Mouse (Mus musculus) hindbrain, embryonic 14.5 days (tissue): ENCODE results near the gene Chd2. TPM values are rescaled to one million over a fixed set of nuclear protein-coding genes. Genes with fewer than 3 reads are reported as not detected.

Experiments used
- ATAC-seq: fragments of 200-750 bp; cut with Nextera tagmentation; 2 replicates; pipeline ENCODE4 v1.8.0; 2017; ENCODE audit warnings: moderate number of reproducible peaks, mild to moderate bottlenecking, moderate TSS enrichment, moderate library complexity; ENCODE audit not compliant: low FRiP score
- DNase-seq: peaks from one replicate; pipeline ENCODE4 v3.0.0-alpha.2; 2015; ENCODE audit warnings: low spot score
- H3K27ac ChIP-seq: fragments of 300-500 bp; sonication (generic); 2 replicates; pipeline ENCODE4 v1.5.1; 2014; ENCODE audit warnings: mild to moderate bottlenecking, moderate library complexity
- H3K27me3 ChIP-seq: fragments of 300-500 bp; sonication (generic); 2 replicates; pipeline ENCODE4 v1.6.1; 2014; ENCODE audit warnings: mild to moderate bottlenecking, low read length, mixed read lengths; ENCODE audit not compliant: control insufficient read depth, insufficient read depth
- H3K36me3 ChIP-seq: fragments of 300-500 bp; sonication (generic); replicated peaks from 2 replicates; pipeline ENCODE4 v1.6.1; 2014; ENCODE audit not compliant: control insufficient read depth, insufficient read depth
- H3K4me1 ChIP-seq: fragments of 300-500 bp; sonication (generic); replicated peaks from 2 replicates; pipeline ENCODE4 v1.6.1; 2014; ENCODE audit warnings: antibody characterized with exemption, low read length, mixed read lengths; ENCODE audit not compliant: control insufficient read depth, insufficient read depth
- H3K4me2 ChIP-seq: fragments of 300-500 bp; sonication (generic); replicated peaks from 2 replicates; pipeline ENCODE4 v1.6.1; 2014; ENCODE audit warnings: mild to moderate bottlenecking, moderate library complexity
- H3K4me3 ChIP-seq: fragments of 300-500 bp; sonication (generic); replicated peaks from 2 replicates; pipeline ENCODE4 v1.5.1; 2014; ENCODE audit warnings: mild to moderate bottlenecking, low read length
- H3K9ac ChIP-seq: fragments of 300-500 bp; sonication (generic); 2 replicates; pipeline ENCODE4 v1.6.1; 2014
- H3K9me3 ChIP-seq: fragments of 300-500 bp; sonication (generic); 2 replicates; pipeline ENCODE4 v1.6.1; 2016; ENCODE audit warnings: low read length; ENCODE audit not compliant: control insufficient read depth
- WGBS: fragments of 180-500 bp; shearing (Covaris S2); extraction: QIAGEN DNeasy Blood & Tissue Kit; methylation state at CpG from one replicate; pipeline ENCODE4 v1.1.7; 2014; 5-methylcytosine and 5-hydroxymethylcytosine counted together
- polyA plus RNA-seq: library from polyadenylated mRNA; unstranded; fragments of >200 nt; fragmentation: Nextera tagmentation; extraction: Ambion mirVana; gene quantifications from 2 replicates; pipeline ENCODE4 v1.2.1, GENCODE M21; 2014

Chd2 gene
- polyA plus RNA-seq, 1 experiment from 2014 or later = 42.3 TPM

DNA sequence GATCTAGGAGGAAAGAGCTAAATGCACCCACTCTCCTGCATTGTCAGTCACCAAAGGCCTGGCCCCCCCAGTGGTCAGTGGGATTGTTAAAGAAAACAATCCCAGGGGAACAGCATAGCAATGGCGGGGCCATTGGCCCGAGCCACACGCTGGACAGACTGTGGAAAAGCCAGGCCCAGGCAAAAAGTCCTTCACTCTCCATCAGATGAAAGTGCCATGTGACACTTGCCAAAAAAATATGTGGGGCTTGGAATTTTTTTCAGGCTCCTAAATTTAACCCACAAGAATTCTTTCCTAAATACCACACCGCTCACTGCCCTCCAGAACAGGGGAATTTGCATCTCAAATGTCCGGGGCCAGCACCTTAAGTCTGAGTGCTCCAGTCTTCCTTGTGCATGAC lies 120.8 kb downstream of the Chd2 start:
- Histone ChIP-seq H3K4me3 (no peak overlapping the region), H3K27ac (no peak overlapping the region), H3K36me3 (peaks cover 31% of the 10 kb centered on the region), H3K4me1 (peaks cover 13% of the 10 kb centered on the region; the same call in 1 of the 2 replicates), H3K4me2 (no peak overlapping the region), H3K27me3 (no peaks in the 10 kb centered on the region), H3K9ac (no peak overlapping the region), H3K9me3 (no peaks in the 10 kb centered on the region)
- WGBS = 33% methylated on average over 5 of the region's 5 CpGs
- no peak for DNase-seq
- ATAC-seq = no peak

DNA sequence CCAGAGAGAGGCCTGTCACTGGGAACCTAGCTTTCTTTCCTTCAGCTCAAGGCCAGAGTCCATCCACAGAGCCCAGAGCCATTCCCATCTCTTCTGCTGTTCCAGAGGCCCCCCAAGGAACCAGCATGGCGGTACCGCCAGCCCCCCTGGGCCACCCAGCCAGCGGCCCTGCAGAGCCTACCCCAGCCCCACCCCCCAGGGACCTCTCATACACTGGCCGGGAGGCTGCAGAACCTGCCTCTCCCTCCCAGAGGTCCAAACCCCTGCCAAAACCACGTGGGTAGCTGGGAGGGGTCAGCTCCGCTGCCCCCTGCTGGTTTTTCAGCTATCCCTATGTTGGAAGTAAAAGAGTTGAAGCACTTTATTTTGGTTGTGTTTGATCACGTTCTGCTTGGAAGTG lies 122.3 kb downstream of the Chd2 start:
- DNase-seq (no peak), ATAC-seq (no peak)
- Histone ChIP-seq H3K9ac (no peak overlapping the region), H3K4me1 (peaks cover 13% of the 10 kb centered on the region; the same call in 1 of the 2 replicates), H3K27ac (0 out of 2 replicates have a peak overlapping the region, but pooled peaks have one; percentile 18), H3K4me2 (no peak overlapping the region), H3K4me3 (no peak overlapping the region), H3K36me3 (peaks cover 39% of the 10 kb centered on the region), H3K27me3 (no peaks in the 10 kb centered on the region), H3K9me3 (no peaks in the 10 kb centered on the region)
- 22% methylated on average over 7 of the region's 7 CpGs for WGBS

DNA sequence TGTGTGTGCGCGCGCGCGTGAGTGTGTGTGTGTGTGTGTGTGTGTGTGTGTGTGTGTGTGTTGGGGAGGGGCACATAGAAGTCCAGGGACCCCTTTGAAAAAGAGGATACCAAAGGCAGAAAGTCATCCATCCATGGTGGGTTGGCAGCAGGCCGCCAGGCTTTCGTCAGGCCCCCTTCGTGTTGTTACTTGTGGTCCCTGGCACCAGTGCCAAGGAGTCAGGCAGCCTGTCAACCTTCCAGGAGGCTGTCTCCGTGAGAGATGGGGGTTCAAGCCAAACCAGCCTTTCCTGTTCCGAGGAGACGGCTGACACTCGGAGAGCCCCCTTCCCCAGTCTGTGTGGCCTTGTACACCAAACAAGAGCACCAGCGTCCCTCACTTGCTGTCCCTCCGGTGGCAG lies 127.4 kb downstream of the Chd2 start:
- peak; percentile 3; the same call in 1 of the 2 replicates for ATAC-seq
- DNase-seq = no peak
- H3K36me3 ChIP-seq = peaks cover 61% of the 10 kb centered on the region
- H3K27me3 ChIP-seq = no peaks in the 10 kb centered on the region
- H3K4me2 ChIP-seq = no peak overlapping the region
- peaks cover 24% of the 10 kb centered on the region for H3K4me1 ChIP-seq
- no peak overlapping the region for H3K4me3 ChIP-seq
- no peaks in the 10 kb centered on the region for H3K9me3 ChIP-seq
- no peak overlapping the region for H3K27ac ChIP-seq
- WGBS = 67% methylated on average over 14 of the region's 14 CpGs
- H3K9ac ChIP-seq = no peak overlapping the region

DNA sequence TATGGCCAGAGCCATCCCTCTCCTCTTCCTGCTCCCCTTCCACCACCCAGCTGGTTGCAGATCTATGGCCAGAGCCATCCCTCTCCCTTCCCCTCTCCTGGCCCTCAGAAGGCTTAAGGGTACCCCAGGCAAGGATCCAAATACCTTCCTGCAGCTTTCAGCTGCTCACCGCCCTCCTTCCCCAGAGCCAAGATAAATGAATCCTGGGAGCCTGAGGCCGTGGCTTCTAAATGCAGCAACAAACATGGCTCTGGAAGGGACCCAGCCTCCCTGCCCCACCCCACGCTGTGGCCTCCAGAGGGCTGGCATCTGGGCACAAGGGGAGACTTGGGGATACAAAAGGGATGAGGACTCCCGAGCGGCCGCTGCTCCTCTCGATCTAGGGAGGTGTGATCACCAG lies 129.2 kb downstream of the Chd2 start:
- Histone ChIP-seq H3K4me1 (peaks cover 14% of the 10 kb centered on the region), H3K4me2 (no peak overlapping the region), H3K36me3 (peaks cover 47% of the 10 kb centered on the region), H3K9me3 (no peaks in the 10 kb centered on the region), H3K4me3 (no peak overlapping the region), H3K27me3 (no peaks in the 10 kb centered on the region), H3K9ac (no peak overlapping the region), H3K27ac (peak overlapping the region; percentile 46)
- 63% methylated on average over 7 of the region's 7 CpGs for WGBS
- DNase-seq (no peak), ATAC-seq (0 out of 2 replicates have a peak, but pooled peaks have one; percentile 18)

DNA sequence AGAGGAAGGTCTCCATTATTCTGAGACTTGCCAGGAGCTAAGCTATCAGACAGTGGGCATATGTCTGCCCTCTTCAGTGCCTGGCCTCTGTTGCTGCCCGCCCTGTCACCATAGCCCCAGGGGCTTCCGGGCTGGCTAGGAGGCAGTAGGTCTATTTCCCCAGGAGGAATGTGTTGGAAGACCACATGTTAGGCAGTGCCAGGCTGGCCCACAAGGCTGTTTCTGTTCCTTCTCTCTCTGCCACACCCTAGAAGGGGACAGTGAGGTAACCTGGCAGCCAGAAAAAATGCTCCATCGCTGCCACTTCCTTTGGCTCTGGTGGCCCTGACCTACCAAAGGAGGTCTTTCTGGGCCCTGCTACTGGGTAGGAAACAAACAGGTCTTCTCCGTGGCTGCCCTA lies 129.6 kb downstream of the Chd2 start:
- Histone ChIP-seq H3K27ac (peak overlapping the region; percentile 46; the same call in 1 of the 2 replicates), H3K4me1 (peaks cover 14% of the 10 kb centered on the region), H3K27me3 (no peaks in the 10 kb centered on the region), H3K9me3 (no peaks in the 10 kb centered on the region), H3K9ac (no peak overlapping the region), H3K4me2 (no peak overlapping the region), H3K36me3 (peaks cover 44% of the 10 kb centered on the region), H3K4me3 (no peak overlapping the region)
- 70% methylated on average over 4 of the region's 4 CpGs for WGBS
- DNase-seq (no peak), ATAC-seq (0 out of 2 replicates have a peak, but pooled peaks have one; percentile 5)

DNA sequence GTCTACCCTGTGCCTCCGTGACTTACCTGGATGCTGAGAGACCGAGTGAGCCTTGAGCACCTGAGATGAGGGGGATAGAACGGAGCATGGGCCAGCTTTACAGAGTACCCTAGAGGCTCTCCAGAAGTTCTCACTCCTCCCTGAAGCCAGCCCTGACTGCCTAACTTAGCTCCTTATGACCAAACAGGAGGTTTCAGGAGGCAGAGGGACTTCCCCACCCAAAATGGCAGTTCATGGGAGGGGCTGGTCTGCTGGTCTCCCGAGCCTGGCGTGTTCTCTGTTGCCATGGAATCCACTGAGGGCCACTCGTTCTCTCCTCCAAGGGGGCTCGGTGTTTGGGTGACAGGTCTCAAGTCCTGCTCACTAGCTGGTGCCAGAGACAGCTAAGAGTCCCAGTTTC lies 130.1 kb downstream of the Chd2 start:
- DNase-seq = no peak

DNA sequence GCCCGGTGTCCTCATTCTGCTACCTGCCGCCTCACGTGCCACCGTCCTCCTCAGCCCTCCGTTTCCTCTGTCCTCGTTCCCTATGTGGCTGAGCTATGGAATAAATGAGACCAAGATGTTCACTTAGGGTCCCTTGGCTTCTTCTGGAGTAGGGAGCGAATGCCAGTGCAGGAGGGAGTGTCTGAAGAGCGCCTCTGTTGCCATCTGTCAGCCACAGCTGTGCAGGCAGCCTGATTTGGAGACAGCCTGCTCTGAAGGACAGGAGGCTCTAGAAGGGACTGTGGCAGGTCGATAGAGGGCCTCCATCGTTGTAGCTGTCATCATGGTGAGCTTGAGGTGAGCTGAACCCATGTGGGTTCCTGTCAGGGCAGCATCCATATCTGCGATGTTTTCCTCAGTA lies 136.1 kb downstream of the Chd2 start:
- no peak overlapping the region for H3K4me3 ChIP-seq
- H3K36me3 ChIP-seq = peaks cover 34% of the 10 kb centered on the region
- DNase-seq = no peak
- no peak for ATAC-seq
- H3K9me3 ChIP-seq = no peaks in the 10 kb centered on the region
- H3K27me3 ChIP-seq = no peaks in the 10 kb centered on the region
- H3K9ac ChIP-seq = no peak overlapping the region
- H3K27ac ChIP-seq = no peak overlapping the region
- 94% methylated on average over 11 of the region's 11 CpGs for WGBS
- H3K4me1 ChIP-seq = peaks cover 15% of the 10 kb centered on the region
- no peak overlapping the region for H3K4me2 ChIP-seq

More for the DNA sequence above, 130.1 kb downstream of the Chd2 start:
- Histone ChIP-seq H3K36me3 (peaks cover 44% of the 10 kb centered on the region), H3K4me1 (peaks cover 14% of the 10 kb centered on the region), H3K27ac (0 out of 2 replicates have a peak overlapping the region, but pooled peaks have one; percentile 46), H3K9ac (no peak overlapping the region), H3K27me3 (no peaks in the 10 kb centered on the region), H3K4me2 (no peak overlapping the region), H3K9me3 (no peaks in the 10 kb centered on the region), H3K4me3 (no peak overlapping the region)
- WGBS = 60% methylated on average over 7 of the region's 7 CpGs
- no peak for ATAC-seq

DNA sequence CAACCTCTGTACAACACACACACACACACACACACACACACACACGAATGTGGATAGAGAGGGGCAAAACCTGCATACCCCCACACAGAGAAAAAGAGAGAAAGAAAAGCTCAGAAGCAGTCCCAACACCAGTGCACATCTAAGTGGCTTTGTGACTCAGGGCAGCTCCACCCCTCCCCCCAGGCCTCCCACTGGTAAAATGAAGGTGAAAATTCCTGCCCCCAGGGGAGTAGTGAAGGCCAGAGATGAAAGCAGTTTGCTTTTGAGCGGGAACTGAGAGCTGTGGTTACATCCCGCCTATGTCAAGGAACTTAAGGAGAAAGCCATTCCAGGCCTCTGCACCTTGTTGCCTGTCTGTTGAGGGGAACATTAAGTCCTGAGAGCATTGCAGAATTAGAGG lies 138.1 kb downstream of the Chd2 start:
- H3K4me3 ChIP-seq = no peak overlapping the region
- peaks cover 35% of the 10 kb centered on the region for H3K4me1 ChIP-seq
- ATAC-seq = no peak
- peaks cover 19% of the 10 kb centered on the region; the same call in 1 of the 2 replicates for H3K36me3 ChIP-seq
- H3K9ac ChIP-seq = no peak overlapping the region
- H3K4me2 ChIP-seq = no peak overlapping the region
- no peak for DNase-seq
- H3K27me3 ChIP-seq = no peaks in the 10 kb centered on the region
- no peak overlapping the region for H3K27ac ChIP-seq
- 43% methylated on average over 3 of the region's 3 CpGs for WGBS
- H3K9me3 ChIP-seq = no peaks in the 10 kb centered on the region

DNA sequence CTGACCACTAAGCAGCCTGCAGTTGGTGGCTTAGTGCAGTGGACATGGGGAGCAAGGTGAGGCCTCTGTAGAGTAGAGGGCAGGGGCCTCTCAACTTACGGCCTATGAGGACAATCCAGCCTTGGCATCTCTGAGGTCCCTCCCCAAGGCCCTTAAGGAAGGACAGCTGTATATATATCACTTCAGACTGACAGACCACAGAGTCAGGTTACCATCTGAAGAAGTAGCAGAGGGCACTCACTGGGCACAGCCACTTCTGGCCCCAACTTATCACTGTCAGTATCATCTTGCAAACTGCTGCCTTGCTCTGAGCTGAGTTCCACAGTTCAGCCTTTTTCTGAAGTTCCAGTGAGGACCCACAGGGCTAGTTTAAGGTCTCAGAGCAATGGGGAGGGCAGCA lies 139.0 kb downstream of the Chd2 start:
- no peaks in the 10 kb centered on the region for H3K9me3 ChIP-seq
- no peak overlapping the region for H3K27ac ChIP-seq
- peaks cover 19% of the 10 kb centered on the region; the same call in 1 of the 2 replicates for H3K36me3 ChIP-seq
- ATAC-seq = no peak
- H3K9ac ChIP-seq = no peak overlapping the region
- peaks cover 44% of the 10 kb centered on the region for H3K4me1 ChIP-seq
- no peak overlapping the region for H3K4me3 ChIP-seq
- no peak for DNase-seq
- 67% methylated on average over 1 of the region's 1 CpGs for WGBS
- H3K27me3 ChIP-seq = no peaks in the 10 kb centered on the region
- H3K4me2 ChIP-seq = no peak overlapping the region

DNA sequence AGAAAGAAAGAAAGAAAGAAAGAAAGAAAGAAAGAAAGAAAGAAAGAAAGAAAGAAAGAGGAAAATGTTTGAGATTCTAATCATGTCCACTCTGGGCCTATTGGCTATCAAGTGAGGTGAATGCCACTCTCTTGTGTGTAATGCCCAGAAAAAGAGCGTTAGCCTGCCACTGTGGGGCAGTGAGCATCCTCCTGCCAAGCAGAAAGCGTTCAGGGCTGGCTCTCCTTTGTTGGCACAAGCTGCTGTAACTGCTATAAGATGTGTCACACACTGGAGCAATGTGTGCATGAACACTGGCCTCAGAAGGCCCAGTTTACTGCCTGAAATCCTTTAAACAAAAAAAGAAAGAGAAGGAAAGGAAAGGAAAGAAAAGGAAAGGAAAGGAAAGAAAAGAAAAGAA lies 139.5 kb downstream of the Chd2 start:
- Histone ChIP-seq H3K4me2 (no peak overlapping the region), H3K36me3 (peaks cover 16% of the 10 kb centered on the region; the same call in 1 of the 2 replicates), H3K9ac (no peak overlapping the region), H3K4me3 (no peak overlapping the region), H3K27me3 (no peaks in the 10 kb centered on the region), H3K4me1 (peaks cover 50% of the 10 kb centered on the region), H3K27ac (no peak overlapping the region), H3K9me3 (no peaks in the 10 kb centered on the region)
- no peak for ATAC-seq
- 22% methylated on average over 2 of the region's 2 CpGs for WGBS
- no peak for DNase-seq
